Mouse (Mus musculus): ENCODE data around the gene Spats1. TPM values are rescaled to one million over a fixed set of nuclear protein-coding genes. Genes with fewer than 3 reads are reported as not detected.
"Not testable (repeated sequence)": the region's sequence is repeated elsewhere in the genome, so short reads cannot be mapped to it uniquely, and the experiment has no call there.

The Spats1 gene
- polyA plus RNA-seq, 1 experiment = 3.2 TPM

DNA sequence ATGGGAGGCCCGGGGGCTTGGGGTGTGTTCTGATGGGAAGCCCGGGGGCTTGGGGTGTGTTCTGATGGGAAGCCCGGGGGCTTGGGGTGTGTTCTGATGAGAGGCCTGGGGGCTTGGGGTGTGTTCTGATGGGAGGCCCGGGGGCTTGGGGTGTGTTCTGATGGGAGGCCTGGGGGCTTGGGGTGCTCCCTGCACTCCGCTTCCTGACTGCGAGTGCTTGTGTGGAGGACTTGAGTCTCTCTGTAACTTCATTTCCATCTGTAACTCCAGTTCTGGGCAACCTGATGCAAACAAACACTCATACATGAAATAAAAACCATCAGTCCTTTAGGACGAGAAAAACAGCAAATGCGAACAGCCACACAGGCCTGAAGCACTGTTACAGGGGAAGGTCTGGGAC lies 16.2 kb downstream of the Spats1 start:
- Histone ChIP-seq H3K27me3 (ENCODE audit: control insufficient read depth, insufficient read depth, low read length, poor library complexity, severe bottlenecking) (no peaks in the 10 kb centered on the region), H3K9me3 (replicated peaks; ENCODE audit: control insufficient read depth, insufficient read depth, low read length, poor library complexity, severe bottlenecking) (no peaks in the 10 kb centered on the region), H3K9ac (ENCODE audit: low read depth, poor library complexity, severe bottlenecking) (peak overlapping the region; percentile 41), H3K4me1 (ENCODE audit: control insufficient read depth, insufficient read depth, low read length) (peaks cover 7% of the 10 kb centered on the region), H3K36me3 (ENCODE audit: control insufficient read depth, insufficient read depth, low read length, poor library complexity, severe bottlenecking) (no peaks in the 10 kb centered on the region), H3K27ac (ENCODE audit: insufficient read depth, low read length) (peak overlapping the region; percentile 98), H3K4me3 (ENCODE audit: low read depth, low read length) (peak overlapping the region; percentile 21)
- TF ChIP-seq EP300 (IDR thresholded peaks at IDR 0.05; ENCODE audit: insufficient read depth, low read depth, low read length) (peak; percentile 93), CTCF (IDR thresholded peaks at IDR 0.05; ENCODE audit: low read depth, low read length) (no peak)

DNA sequence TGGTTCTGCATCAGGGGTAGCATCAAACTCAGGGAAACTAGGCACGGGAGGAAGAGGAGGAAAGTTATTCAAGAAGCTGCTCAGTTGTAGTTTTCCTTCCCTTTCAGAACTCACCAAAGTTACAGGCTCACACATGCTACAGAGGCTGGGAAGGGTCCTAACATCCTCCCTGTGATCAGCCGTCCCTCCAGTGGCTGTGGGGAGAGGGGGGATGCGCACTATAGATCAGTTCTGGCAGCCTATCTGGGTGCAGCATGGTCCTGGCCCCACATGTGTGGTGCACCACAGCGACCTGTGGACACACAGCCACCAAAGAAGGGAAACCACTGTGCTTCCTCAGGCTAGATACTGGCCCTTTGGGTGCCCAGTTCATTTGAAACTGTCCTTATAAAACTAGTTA lies 16.7 kb downstream of the Spats1 start:
- Histone ChIP-seq H3K27ac (ENCODE audit: insufficient read depth, low read length) (peak overlapping the region; percentile 97), H3K36me3 (ENCODE audit: control insufficient read depth, insufficient read depth, low read length, poor library complexity, severe bottlenecking) (no peaks in the 10 kb centered on the region), H3K9ac (ENCODE audit: low read depth, poor library complexity, severe bottlenecking) (peak overlapping the region; percentile 41), H3K4me1 (ENCODE audit: control insufficient read depth, insufficient read depth, low read length) (peaks cover 10% of the 10 kb centered on the region), H3K27me3 (ENCODE audit: control insufficient read depth, insufficient read depth, low read length, poor library complexity, severe bottlenecking) (no peaks in the 10 kb centered on the region), H3K9me3 (replicated peaks; ENCODE audit: control insufficient read depth, insufficient read depth, low read length, poor library complexity, severe bottlenecking) (no peaks in the 10 kb centered on the region), H3K4me3 (ENCODE audit: low read depth, low read length) (peak overlapping the region; percentile 36)
- TF ChIP-seq EP300 (IDR thresholded peaks at IDR 0.05; ENCODE audit: insufficient read depth, low read depth, low read length) (no peak), POLR2A (IDR thresholded peaks at IDR 0.05; ENCODE audit: insufficient read depth, low read length) (no peak), CTCF (IDR thresholded peaks at IDR 0.05; ENCODE audit: low read depth, low read length) (no peak)

DNA sequence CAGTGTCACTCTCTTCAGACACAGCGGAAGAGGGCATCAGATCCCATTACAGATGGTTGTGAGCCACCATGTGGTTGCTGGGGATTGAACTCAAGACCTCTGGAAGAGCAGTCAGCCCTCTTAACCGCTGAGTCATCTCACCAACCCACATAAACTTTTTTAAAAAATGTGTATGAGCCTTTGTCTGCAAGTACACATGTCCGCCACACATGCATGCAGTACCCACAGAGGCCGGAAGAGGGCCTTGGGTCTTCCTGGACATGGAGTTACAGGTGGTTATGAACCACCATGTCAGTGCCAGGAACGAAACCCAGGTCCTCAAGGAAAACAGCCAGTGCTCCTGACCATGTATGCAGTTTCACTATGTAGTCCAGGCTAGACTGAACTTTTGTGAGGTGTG lies 17.7 kb downstream of the Spats1 start:
- TF ChIP-seq CTCF (IDR thresholded peaks at IDR 0.05; ENCODE audit: low read depth, low read length) (peak; percentile 40), POLR2A (IDR thresholded peaks at IDR 0.05; ENCODE audit: insufficient read depth, low read length) (no peak), EP300 (IDR thresholded peaks at IDR 0.05; ENCODE audit: insufficient read depth, low read depth, low read length) (0 out of 2 replicates have a peak, but pooled peaks have one; percentile 47)
- H3K9me3 ChIP-seq (replicated peaks; ENCODE audit: control insufficient read depth, insufficient read depth, low read length, poor library complexity, severe bottlenecking) = no peaks in the 10 kb centered on the region
- H3K4me3 ChIP-seq (ENCODE audit: low read depth, low read length) = peak overlapping the region; percentile 31; the same call in 1 of the 2 replicates
- H3K4me1 ChIP-seq (ENCODE audit: control insufficient read depth, insufficient read depth, low read length) = peaks cover 10% of the 10 kb centered on the region
- peak overlapping the region; percentile 97 for H3K27ac ChIP-seq (ENCODE audit: insufficient read depth, low read length)
- H3K27me3 ChIP-seq (ENCODE audit: control insufficient read depth, insufficient read depth, low read length, poor library complexity, severe bottlenecking) = no peaks in the 10 kb centered on the region
- no peaks in the 10 kb centered on the region for H3K36me3 ChIP-seq (ENCODE audit: control insufficient read depth, insufficient read depth, low read length, poor library complexity, severe bottlenecking)
- H3K9ac ChIP-seq (ENCODE audit: low read depth, poor library complexity, severe bottlenecking) = peak overlapping the region; percentile 41

DNA sequence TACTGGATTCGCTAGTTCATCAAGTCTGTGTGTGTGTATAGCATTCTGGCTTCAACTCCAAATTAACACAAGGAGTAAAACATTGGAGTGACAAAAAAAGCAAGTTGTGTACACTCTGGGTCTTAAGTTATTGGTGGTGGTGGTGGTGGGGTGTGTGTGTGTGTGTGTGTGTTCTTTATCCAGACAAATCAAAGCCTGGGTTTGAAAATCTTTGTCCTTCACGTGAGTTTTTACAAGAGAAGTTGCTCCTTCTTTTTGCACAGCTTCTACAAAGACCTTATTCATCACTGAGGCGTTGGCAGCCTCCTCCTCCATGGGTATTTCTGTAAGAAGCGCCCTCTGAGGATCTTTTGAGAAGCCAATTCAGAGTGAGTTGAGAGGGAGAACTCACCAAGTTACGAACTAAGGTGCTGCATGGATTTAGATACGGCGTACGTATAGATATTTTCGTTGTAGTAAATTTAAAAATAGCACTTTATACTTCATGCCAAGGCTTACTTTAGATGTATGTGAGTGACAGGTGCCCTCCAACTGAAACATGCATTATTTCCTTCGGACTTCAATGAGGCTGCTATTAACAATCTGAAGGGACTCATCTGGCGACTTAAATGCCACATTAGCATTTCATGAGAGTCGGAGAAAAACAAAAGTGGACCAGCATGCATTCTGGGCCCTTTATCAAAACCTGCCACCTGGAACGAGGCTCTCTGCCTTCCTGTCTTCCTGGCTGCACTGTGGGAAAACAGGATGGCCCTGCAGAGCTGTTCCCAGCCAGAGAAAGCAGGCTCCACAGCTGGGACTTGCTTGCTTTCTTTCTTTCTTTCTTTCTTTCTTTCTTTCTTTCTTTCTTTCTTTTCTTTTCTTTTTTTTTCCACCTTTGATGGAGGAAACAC lies 18.7 kb downstream of the Spats1 start:
- H3K36me3 ChIP-seq (ENCODE audit: control insufficient read depth, insufficient read depth, low read length, poor library complexity, severe bottlenecking) = no peaks in the 10 kb centered on the region
- H3K9ac ChIP-seq (ENCODE audit: low read depth, poor library complexity, severe bottlenecking) = peak overlapping the region; percentile 41
- H3K27ac ChIP-seq (ENCODE audit: insufficient read depth, low read length) = peak overlapping the region; percentile 97
- TF ChIP-seq CTCF (IDR thresholded peaks at IDR 0.05; ENCODE audit: low read depth, low read length) = no peak
- TF ChIP-seq EP300 (IDR thresholded peaks at IDR 0.05; ENCODE audit: insufficient read depth, low read depth, low read length) = peak; percentile 99
- no peak for TF ChIP-seq POLR2A (IDR thresholded peaks at IDR 0.05; ENCODE audit: insufficient read depth, low read length)
- H3K4me1 ChIP-seq (ENCODE audit: control insufficient read depth, insufficient read depth, low read length) = peaks cover 10% of the 10 kb centered on the region
- peak overlapping the region; percentile 48 for H3K4me3 ChIP-seq (ENCODE audit: low read depth, low read length)
- H3K27me3 ChIP-seq (ENCODE audit: control insufficient read depth, insufficient read depth, low read length, poor library complexity, severe bottlenecking) = no peaks in the 10 kb centered on the region
- no peaks in the 10 kb centered on the region for H3K9me3 ChIP-seq (replicated peaks; ENCODE audit: control insufficient read depth, insufficient read depth, low read length, poor library complexity, severe bottlenecking)

DNA sequence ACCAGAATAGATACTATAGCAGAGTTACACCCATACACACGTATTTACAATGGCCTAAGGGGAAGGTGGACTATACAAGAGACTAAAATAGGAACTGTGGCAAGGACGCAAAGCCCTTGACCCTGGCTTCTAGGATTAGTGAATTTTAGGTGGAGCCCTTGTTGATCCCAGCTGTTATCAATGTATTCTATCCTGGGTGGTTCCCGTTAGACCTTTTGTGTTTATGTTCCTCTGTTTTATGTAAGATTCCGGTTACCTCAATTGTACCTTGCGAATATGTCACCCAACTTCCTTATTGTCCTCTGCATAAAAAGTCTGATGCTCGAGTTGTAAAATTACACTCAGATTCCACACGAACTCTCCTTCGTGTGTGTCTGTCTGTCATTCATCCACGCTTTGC lies 19.4 kb downstream of the Spats1 start:
- H3K9ac ChIP-seq (ENCODE audit: low read depth, poor library complexity, severe bottlenecking) = peak overlapping the region; percentile 41
- H3K36me3 ChIP-seq (ENCODE audit: control insufficient read depth, insufficient read depth, low read length, poor library complexity, severe bottlenecking); H3K9me3 ChIP-seq (replicated peaks; ENCODE audit: control insufficient read depth, insufficient read depth, low read length, poor library complexity, severe bottlenecking); H3K27me3 ChIP-seq (ENCODE audit: control insufficient read depth, insufficient read depth, low read length, poor library complexity, severe bottlenecking): not testable (repeated sequence)
- peaks cover 10% of the 10 kb centered on the region for H3K4me1 ChIP-seq (ENCODE audit: control insufficient read depth, insufficient read depth, low read length)
- peak overlapping the region; percentile 31; the same call in 1 of the 2 replicates for H3K4me3 ChIP-seq (ENCODE audit: low read depth, low read length)
- H3K27ac ChIP-seq (ENCODE audit: insufficient read depth, low read length) = peak overlapping the region; percentile 97

DNA sequence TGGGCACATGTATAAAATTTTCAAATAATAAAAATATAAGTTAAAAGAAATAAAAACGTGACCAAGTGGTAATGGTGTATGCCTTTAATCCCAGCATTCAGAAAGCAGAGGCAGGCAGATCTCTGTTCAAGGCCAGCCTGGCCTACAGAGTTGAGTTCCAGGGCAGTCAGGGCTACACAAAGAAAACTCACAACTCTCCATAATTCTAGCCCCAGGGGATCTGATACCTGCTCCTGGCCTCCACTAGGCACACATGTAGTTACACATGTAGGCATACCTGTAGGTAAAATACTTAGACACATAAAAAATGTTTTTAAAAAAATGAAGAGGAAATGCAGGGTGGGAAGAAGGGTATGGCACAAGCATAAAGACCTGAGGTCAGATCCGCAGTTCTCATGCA lies 20.4 kb downstream of the Spats1 start:
- Histone ChIP-seq H3K9me3 (replicated peaks; ENCODE audit: control insufficient read depth, insufficient read depth, low read length, poor library complexity, severe bottlenecking) (no peaks in the 10 kb centered on the region), H3K27me3 (ENCODE audit: control insufficient read depth, insufficient read depth, low read length, poor library complexity, severe bottlenecking) (no peaks in the 10 kb centered on the region), H3K27ac (ENCODE audit: insufficient read depth, low read length) (peak overlapping the region; percentile 98), H3K9ac (ENCODE audit: low read depth, poor library complexity, severe bottlenecking) (peak overlapping the region; percentile 48), H3K4me1 (ENCODE audit: control insufficient read depth, insufficient read depth, low read length) (peaks cover 12% of the 10 kb centered on the region), H3K4me3 (ENCODE audit: low read depth, low read length) (no peak overlapping the region), H3K36me3 (ENCODE audit: control insufficient read depth, insufficient read depth, low read length, poor library complexity, severe bottlenecking) (no peaks in the 10 kb centered on the region)
- no peak for TF ChIP-seq CTCF (IDR thresholded peaks at IDR 0.05; ENCODE audit: low read depth, low read length)
- TF ChIP-seq POLR2A (IDR thresholded peaks at IDR 0.05; ENCODE audit: insufficient read depth, low read length) = no peak
- TF ChIP-seq EP300 (IDR thresholded peaks at IDR 0.05; ENCODE audit: insufficient read depth, low read depth, low read length) = no peak

Data from ES-Bruce4 (cell line).